Mouse (Mus musculus) granulocyte monocyte progenitor cell, adult 5-6 weeks (primary cell): ENCODE results near the gene Pdpr. TPM values are rescaled to one million over a fixed set of nuclear protein-coding genes. Genes with fewer than 3 reads are reported as not detected.
A peak's percentile ranks its signal among the peaks of the same experiment; 100 is the strongest.
"Not testable (repeated sequence)": the region's sequence is repeated elsewhere in the genome, so short reads cannot be mapped to it uniquely, and the experiment has no call there.

Source experiments
- ATAC-seq: replicated peaks from 2 replicates; pipeline ENCODE4 v1.8.0; 2016; ENCODE audit warnings: mild to moderate bottlenecking, moderate TSS enrichment, inconsistent platforms; ENCODE audit not compliant: poor library complexity, severe bottlenecking
- total RNA-seq, 2 experiments: library from RNA; stranded (forward) in 1 of 2; stranded (reverse) in 1 of 2; fragments of 200-712, 200-1000 nt in 1 of 2; fragments of >200 nt in 1 of 2; fragmentation: Nextera tagmentation in 1 of 2; gene quantifications; 2 replicates each; pipeline ENCODE4 v1.2.3; 2014 to 2017

Pdpr gene
- 11.5 and 15.4 TPM in 2 replicates for total RNA-seq (2014; fragmentation: Nextera tagmentation)
- 16.9 and 18.5 TPM in 2 replicates for total RNA-seq (2017)

- ATAC-seq, result peak; percentile 86
These were observed at the start of gene Pdpr for GRCm38 (mm10) chr8:111093865-111094718. Gene Pdpr, plus strand, starts transcription at chr8:111094630.

- no peak; the same call in 1 of the 2 replicates for ATAC-seq
These were observed 45.7 kb upstream of the Pdpr start for GRCm38 (mm10) chr8:111048694-111049093.

GRCm38 (mm10) chr8:111049106-111049505, 45.3 kb upstream of the Pdpr start:
- ATAC-seq, result no peak

- no peak for ATAC-seq
These were observed 40.5 kb upstream of the Pdpr start for GRCm38 (mm10) chr8:111053827-111054518.

GRCm38 (mm10) chr8:111055031-111055634, 39.3 kb upstream of the Pdpr start:
- ATAC-seq, result no peak

GRCm38 (mm10) chr8:111055661-111056060, 38.8 kb upstream of the Pdpr start:
- no peak for ATAC-seq

GRCm38 (mm10) chr8:111056158-111056663, 38.2 kb upstream of the Pdpr start, which contains the start of gene Exosc6:
Gene Exosc6, plus strand, starts transcription at chr8:111056339.
- peak; percentile 94 for ATAC-seq

- ATAC-seq, result peak; percentile 10
These were observed 37.6 kb upstream of the Pdpr start for GRCm38 (mm10) chr8:111056691-111057293.

- ATAC-seq, result no peak
These were observed 35.4 kb upstream of the Pdpr start for GRCm38 (mm10) chr8:111058946-111059572.

- peak; percentile 9; the same call in 1 of the 2 replicates for ATAC-seq
These were observed 32.8 kb upstream of the Pdpr start for GRCm38 (mm10) chr8:111061688-111062071.

GRCm38 (mm10) chr8:111062072-111062757, 32.2 kb upstream of the Pdpr start:
- ATAC-seq, result peak; percentile 74

GRCm38 (mm10) chr8:111062893-111063292, 31.5 kb upstream of the Pdpr start:
- no peak for ATAC-seq

- ATAC-seq, result no peak
These were observed 28.1 kb upstream of the Pdpr start for GRCm38 (mm10) chr8:111066308-111066707.

GRCm38 (mm10) chr8:111067439-111067838, 27.0 kb upstream of the Pdpr start:
- peak; percentile 39 for ATAC-seq

- not testable (repeated sequence) for ATAC-seq
These were observed 25.8 kb upstream of the Pdpr start for GRCm38 (mm10) chr8:111068660-111069059.

- ATAC-seq, result no peak
These were observed 18.5 kb upstream of the Pdpr start for GRCm38 (mm10) chr8:111075926-111076325.

- no peak for ATAC-seq
These were observed 15.0 kb upstream of the Pdpr start for GRCm38 (mm10) chr8:111079461-111079860.

GRCm38 (mm10) chr8:111079861-111080271, 14.6 kb upstream of the Pdpr start:
- ATAC-seq, result no peak

GRCm38 (mm10) chr8:111081580-111082258, 12.7 kb upstream of the Pdpr start:
- no peak for ATAC-seq
